Mouse (Mus musculus): ENCODE measurements around the gene Ube2i.

The Ube2i gene

GRCm38 (mm10) chr17:25272326-25272725 lies 2.1 kb downstream of the Ube2i start:
- no peak for TF ChIP-seq GATA4 (IDR thresholded peaks at IDR 0.05; ENCODE audit: insufficient replicate concordance, low read length)

- no peak for TF ChIP-seq GATA4 (IDR thresholded peaks at IDR 0.05; ENCODE audit: insufficient replicate concordance, low read length)
These were observed 3.6 kb downstream of the Ube2i start for GRCm38 (mm10) chr17:25270795-25271335.

- no peak for TF ChIP-seq GATA4 (IDR thresholded peaks at IDR 0.05; ENCODE audit: insufficient replicate concordance, low read length)
These were observed 10.0 kb downstream of the Ube2i start for GRCm38 (mm10) chr17:25264453-25264852.

- TF ChIP-seq GATA4 (IDR thresholded peaks at IDR 0.05; ENCODE audit: insufficient replicate concordance, low read length) = no peak
These were observed 16.6 kb downstream of the Ube2i start for GRCm38 (mm10) chr17:25257804-25258261.

GRCm38 (mm10) chr17:25256140-25256754 lies 18.2 kb downstream of the Ube2i start, which contains the start of gene Baiap3:
TSS of gene Baiap3 (minus strand) at chr17:25256364.
- TF ChIP-seq GATA4 (IDR thresholded peaks at IDR 0.05; ENCODE audit: insufficient replicate concordance, low read length) = no peak

GRCm38 (mm10) chr17:25255110-25255509 lies 19.3 kb downstream of the Ube2i start:
- no peak for TF ChIP-seq GATA4 (IDR thresholded peaks at IDR 0.05; ENCODE audit: insufficient replicate concordance, low read length)

GRCm38 (mm10) chr17:25253760-25254159 lies 20.7 kb downstream of the Ube2i start:
- no peak for TF ChIP-seq GATA4 (IDR thresholded peaks at IDR 0.05; ENCODE audit: insufficient replicate concordance, low read length)

- no peak for TF ChIP-seq GATA4 (IDR thresholded peaks at IDR 0.05; ENCODE audit: insufficient replicate concordance, low read length)
These were observed 21.8 kb downstream of the Ube2i start for GRCm38 (mm10) chr17:25252643-25253042.

GRCm38 (mm10) chr17:25250181-25250835 lies 24.1 kb downstream of the Ube2i start:
- no peak for TF ChIP-seq GATA4 (IDR thresholded peaks at IDR 0.05; ENCODE audit: insufficient replicate concordance, low read length)

- TF ChIP-seq GATA4 (IDR thresholded peaks at IDR 0.05; ENCODE audit: insufficient replicate concordance, low read length) = no peak
These were observed 26.2 kb downstream of the Ube2i start for GRCm38 (mm10) chr17:25248033-25248750.

GRCm38 (mm10) chr17:25244239-25244638 lies 30.2 kb downstream of the Ube2i start:
- TF ChIP-seq GATA4 (IDR thresholded peaks at IDR 0.05; ENCODE audit: insufficient replicate concordance, low read length) = no peak

- no peak for TF ChIP-seq GATA4 (IDR thresholded peaks at IDR 0.05; ENCODE audit: insufficient replicate concordance, low read length)
These were observed 31.2 kb downstream of the Ube2i start for GRCm38 (mm10) chr17:25243131-25243780.

- no peak for TF ChIP-seq GATA4 (IDR thresholded peaks at IDR 0.05; ENCODE audit: insufficient replicate concordance, low read length)
These were observed 34.5 kb downstream of the Ube2i start, which contains the start of the genes Gnptg and Tsr3 for GRCm38 (mm10) chr17:25239695-25240636. TSS of gene Gnptg (minus strand) at chr17:25240124. TSS of gene Tsr3 (plus strand) at chr17:25240170.

- TF ChIP-seq GATA4 (IDR thresholded peaks at IDR 0.05; ENCODE audit: insufficient replicate concordance, low read length) = no peak
These were observed 38.8 kb downstream of the Ube2i start for GRCm38 (mm10) chr17:25235635-25236034.

Data from liver, adult (tissue).